Mouse (Mus musculus) adrenal gland, postnatal 25 days (tissue): ENCODE results near the gene Cap1. TPM values are rescaled to one million over a fixed set of nuclear protein-coding genes. Genes with fewer than 3 reads are reported as not detected.
A peak's percentile ranks its signal among the peaks of the same experiment; 100 is the strongest.

Source experiments
- DNase-seq: peaks from one replicate; pipeline ENCODE4 v3.0.0; 2021; ENCODE audit warnings: mixed read lengths
- total RNA-seq: library from RNA; stranded (reverse); gene quantifications from 2 replicates; pipeline ENCODE4 v1.2.3, GENCODE M21; 2021

Gene Cap1
- total RNA-seq, 1 experiment from 2014 or later: 141 TPM

GRCm38 (mm10) chr4:122887336-122887735 is 1.5 kb upstream of the Cap1 start:
- no peak for DNase-seq

- no peak for DNase-seq
These were observed 861 bp upstream of the Cap1 start for GRCm38 (mm10) chr4:122886579-122887254.

- peak; percentile 36 for DNase-seq
These were observed 1.1 kb downstream of the Cap1 start for GRCm38 (mm10) chr4:122884481-122885340.

GRCm38 (mm10) chr4:122884051-122884450 is 1.8 kb downstream of the Cap1 start:
- no peak for DNase-seq

GRCm38 (mm10) chr4:122883294-122883693 is 2.6 kb downstream of the Cap1 start:
- DNase-seq: no peak

GRCm38 (mm10) chr4:122882544-122882943 is 3.3 kb downstream of the Cap1 start:
- no peak for DNase-seq

- no peak for DNase-seq
These were observed 7.4 kb downstream of the Cap1 start for GRCm38 (mm10) chr4:122878333-122879070.

GRCm38 (mm10) chr4:122873512-122873911 is 12.3 kb downstream of the Cap1 start:
- DNase-seq: no peak

GRCm38 (mm10) chr4:122873003-122873402 is 12.9 kb downstream of the Cap1 start:
- DNase-seq: no peak

GRCm38 (mm10) chr4:122871989-122872388 is 13.9 kb downstream of the Cap1 start:
- no peak for DNase-seq

GRCm38 (mm10) chr4:122871269-122871668 is 14.6 kb downstream of the Cap1 start:
- no peak for DNase-seq

- no peak for DNase-seq
These were observed 15.1 kb downstream of the Cap1 start for GRCm38 (mm10) chr4:122870741-122871140.

- peak; percentile 12 for DNase-seq
These were observed 15.8 kb downstream of the Cap1 start for GRCm38 (mm10) chr4:122870027-122870426.

GRCm38 (mm10) chr4:122868041-122868440 is 17.8 kb downstream of the Cap1 start:
- DNase-seq: no peak

- no peak for DNase-seq
These were observed 24.0 kb downstream of the Cap1 start for GRCm38 (mm10) chr4:122861836-122862235.

GRCm38 (mm10) chr4:122859096-122859674 is 26.7 kb downstream of the Cap1 start:
- DNase-seq: no peak

- DNase-seq: no peak
These were observed 27.9 kb downstream of the Cap1 start for GRCm38 (mm10) chr4:122857909-122858308.

- DNase-seq: no peak
These were observed 31.1 kb downstream of the Cap1 start for GRCm38 (mm10) chr4:122854770-122855169.

GRCm38 (mm10) chr4:122853691-122854090 is 32.2 kb downstream of the Cap1 start:
- no peak for DNase-seq

GRCm38 (mm10) chr4:122851535-122851934 is 34.3 kb downstream of the Cap1 start:
- no peak for DNase-seq

- DNase-seq: no peak
These were observed 37.7 kb downstream of the Cap1 start for GRCm38 (mm10) chr4:122848150-122848621.

GRCm38 (mm10) chr4:122838416-122838815 is 47.4 kb downstream of the Cap1 start:
- DNase-seq: no peak
